Mouse (Mus musculus): ENCODE data around the gene Pdk3. TPM values are rescaled to one million over a fixed set of nuclear protein-coding genes. Genes with fewer than 3 reads are reported as not detected.
A peak's percentile ranks its signal among the peaks of the same experiment; 100 is the strongest.

The Pdk3 gene
- polyA plus RNA-seq, 1 experiment = 25.2 TPM

GRCm38 (mm10) chrX:93825787-93826186 is 6.2 kb downstream of the Pdk3 start:
- WGBS = 53% methylated on average over 2 of the region's 2 CpGs
- Histone ChIP-seq H3K27me3 (replicated peaks; ENCODE audit: control insufficient read depth, insufficient read depth, low read length) (no peaks in the 10 kb centered on the region), H3K4me3 (ENCODE audit: insufficient read depth, low read depth, low read length) (no peak overlapping the region), H3K4me1 (ENCODE audit: control insufficient read depth, insufficient read depth, low read length) (no peaks in the 10 kb centered on the region), H3K27ac (ENCODE audit: insufficient read depth, low read depth, low read length) (no peak overlapping the region), H3K36me3 (ENCODE audit: control insufficient read depth, insufficient read depth, low read length) (no peaks in the 10 kb centered on the region)
- TF ChIP-seq CTCF (conservative IDR thresholded peaks at IDR 0.05; ENCODE audit: insufficient read depth, insufficient read length, low read depth, low read length) (no peak), POLR2A (IDR thresholded peaks at IDR 0.05; ENCODE audit: low read depth, low read length) (no peak)
- DNase-seq = no peak

- Histone ChIP-seq H3K36me3 (ENCODE audit: control insufficient read depth, insufficient read depth, low read length) (no peaks in the 10 kb centered on the region), H3K4me1 (ENCODE audit: control insufficient read depth, insufficient read depth, low read length) (no peaks in the 10 kb centered on the region), H3K27me3 (replicated peaks; ENCODE audit: control insufficient read depth, insufficient read depth, low read length) (no peaks in the 10 kb centered on the region), H3K27ac (ENCODE audit: insufficient read depth, low read depth, low read length) (no peak overlapping the region), H3K4me3 (ENCODE audit: insufficient read depth, low read depth, low read length) (no peak overlapping the region)
- TF ChIP-seq CTCF (conservative IDR thresholded peaks at IDR 0.05; ENCODE audit: insufficient read depth, insufficient read length, low read depth, low read length) (no peak), POLR2A (IDR thresholded peaks at IDR 0.05; ENCODE audit: low read depth, low read length) (no peak)
- 95% methylated on average over 1 of the region's 1 CpGs for WGBS
- DNase-seq = no peak
Observed at GRCm38 (mm10) chrX:93808040-93808439, 24.0 kb downstream of the Pdk3 start.

- Histone ChIP-seq H3K27ac (ENCODE audit: insufficient read depth, low read depth, low read length) (no peak overlapping the region), H3K4me1 (ENCODE audit: control insufficient read depth, insufficient read depth, low read length) (no peaks in the 10 kb centered on the region), H3K4me3 (ENCODE audit: insufficient read depth, low read depth, low read length) (no peak overlapping the region), H3K36me3 (ENCODE audit: control insufficient read depth, insufficient read depth, low read length) (no peaks in the 10 kb centered on the region), H3K27me3 (replicated peaks; ENCODE audit: control insufficient read depth, insufficient read depth, low read length) (no peaks in the 10 kb centered on the region)
- peak; percentile 43 for DNase-seq
- TF ChIP-seq CTCF (conservative IDR thresholded peaks at IDR 0.05; ENCODE audit: insufficient read depth, insufficient read length, low read depth, low read length) (peak; percentile 58), POLR2A (IDR thresholded peaks at IDR 0.05; ENCODE audit: low read depth, low read length) (no peak)
Observed at GRCm38 (mm10) chrX:93793168-93793567, 38.8 kb downstream of the Pdk3 start.

GRCm38 (mm10) chrX:93789562-93789961 is 42.4 kb downstream of the Pdk3 start:
- WGBS = 100% methylated on average over 1 of the region's 1 CpGs
- Histone ChIP-seq H3K27me3 (replicated peaks; ENCODE audit: control insufficient read depth, insufficient read depth, low read length) (no peaks in the 10 kb centered on the region), H3K27ac (ENCODE audit: insufficient read depth, low read depth, low read length) (no peak overlapping the region), H3K36me3 (ENCODE audit: control insufficient read depth, insufficient read depth, low read length) (no peaks in the 10 kb centered on the region), H3K4me3 (ENCODE audit: insufficient read depth, low read depth, low read length) (no peak overlapping the region), H3K4me1 (ENCODE audit: control insufficient read depth, insufficient read depth, low read length) (no peaks in the 10 kb centered on the region)
- TF ChIP-seq CTCF (conservative IDR thresholded peaks at IDR 0.05; ENCODE audit: insufficient read depth, insufficient read length, low read depth, low read length) = no peak
- TF ChIP-seq POLR2A (IDR thresholded peaks at IDR 0.05; ENCODE audit: low read depth, low read length) = no peak
- no peak for DNase-seq

GRCm38 (mm10) chrX:93760770-93761169 is 71.2 kb downstream of the Pdk3 start:
- TF ChIP-seq POLR2A (IDR thresholded peaks at IDR 0.05; ENCODE audit: low read depth, low read length) (no peak), CTCF (conservative IDR thresholded peaks at IDR 0.05; ENCODE audit: insufficient read depth, insufficient read length, low read depth, low read length) (no peak)
- no peaks in the 10 kb centered on the region for H3K4me1 ChIP-seq (ENCODE audit: control insufficient read depth, insufficient read depth, low read length)
- no peaks in the 10 kb centered on the region for H3K27me3 ChIP-seq (replicated peaks; ENCODE audit: control insufficient read depth, insufficient read depth, low read length)
- H3K4me3 ChIP-seq (ENCODE audit: insufficient read depth, low read depth, low read length) = no peak overlapping the region
- WGBS = 94% methylated on average over 3 of the region's 3 CpGs
- H3K27ac ChIP-seq (ENCODE audit: insufficient read depth, low read depth, low read length) = no peak overlapping the region
- no peak for DNase-seq
- no peaks in the 10 kb centered on the region for H3K36me3 ChIP-seq (ENCODE audit: control insufficient read depth, insufficient read depth, low read length)

- no peaks in the 10 kb centered on the region for H3K27me3 ChIP-seq (replicated peaks; ENCODE audit: control insufficient read depth, insufficient read depth, low read length)
- no peaks in the 10 kb centered on the region for H3K36me3 ChIP-seq (ENCODE audit: control insufficient read depth, insufficient read depth, low read length)
- no peak overlapping the region for H3K4me3 ChIP-seq (ENCODE audit: insufficient read depth, low read depth, low read length)
- DNase-seq = no peak
- TF ChIP-seq CTCF (conservative IDR thresholded peaks at IDR 0.05; ENCODE audit: insufficient read depth, insufficient read length, low read depth, low read length) = no peak
- no peak for TF ChIP-seq POLR2A (IDR thresholded peaks at IDR 0.05; ENCODE audit: low read depth, low read length)
- 60% methylated on average over 7 of the region's 7 CpGs for WGBS
- no peak overlapping the region for H3K27ac ChIP-seq (ENCODE audit: insufficient read depth, low read depth, low read length)
- no peaks in the 10 kb centered on the region for H3K4me1 ChIP-seq (ENCODE audit: control insufficient read depth, insufficient read depth, low read length)
Observed at GRCm38 (mm10) chrX:93756867-93757455, 75.0 kb downstream of the Pdk3 start.

GRCm38 (mm10) chrX:93755210-93755842 is 76.7 kb downstream of the Pdk3 start:
- H3K36me3 ChIP-seq (ENCODE audit: control insufficient read depth, insufficient read depth, low read length) = no peaks in the 10 kb centered on the region
- H3K27ac ChIP-seq (ENCODE audit: insufficient read depth, low read depth, low read length) = no peak overlapping the region
- TF ChIP-seq CTCF (conservative IDR thresholded peaks at IDR 0.05; ENCODE audit: insufficient read depth, insufficient read length, low read depth, low read length) (no peak), POLR2A (IDR thresholded peaks at IDR 0.05; ENCODE audit: low read depth, low read length) (no peak)
- H3K4me1 ChIP-seq (ENCODE audit: control insufficient read depth, insufficient read depth, low read length) = no peaks in the 10 kb centered on the region
- DNase-seq = no peak
- WGBS = 69% methylated on average over 11 of the region's 11 CpGs
- H3K27me3 ChIP-seq (replicated peaks; ENCODE audit: control insufficient read depth, insufficient read depth, low read length) = no peaks in the 10 kb centered on the region
- no peak overlapping the region for H3K4me3 ChIP-seq (ENCODE audit: insufficient read depth, low read depth, low read length)
